Mouse (Mus musculus) small intestine, adult 2 months (tissue): ENCODE data around the gene Pdss2.

ENCODE experiments used
- CTCF ChIP-seq: fragments of 200-500 bp; IDR thresholded peaks from 2 replicates; pipeline ENCODE4 v1.5.1; 2012; ENCODE audit warnings: low read depth, mild to moderate bottlenecking, control low read depth, inconsistent platforms, low read length, moderate library complexity, mixed read lengths; ENCODE audit not compliant: insufficient replicate concordance, insufficient read length; ENCODE audit errors: extremely low read depth
- POLR2A ChIP-seq: fragments of 200-500 bp; IDR thresholded peaks from 2 replicates; pipeline ENCODE4 v1.6.1; 2012; ENCODE audit warnings: low read depth, mild to moderate bottlenecking, control low read depth, inconsistent platforms, low read length, moderate library complexity

DNA sequence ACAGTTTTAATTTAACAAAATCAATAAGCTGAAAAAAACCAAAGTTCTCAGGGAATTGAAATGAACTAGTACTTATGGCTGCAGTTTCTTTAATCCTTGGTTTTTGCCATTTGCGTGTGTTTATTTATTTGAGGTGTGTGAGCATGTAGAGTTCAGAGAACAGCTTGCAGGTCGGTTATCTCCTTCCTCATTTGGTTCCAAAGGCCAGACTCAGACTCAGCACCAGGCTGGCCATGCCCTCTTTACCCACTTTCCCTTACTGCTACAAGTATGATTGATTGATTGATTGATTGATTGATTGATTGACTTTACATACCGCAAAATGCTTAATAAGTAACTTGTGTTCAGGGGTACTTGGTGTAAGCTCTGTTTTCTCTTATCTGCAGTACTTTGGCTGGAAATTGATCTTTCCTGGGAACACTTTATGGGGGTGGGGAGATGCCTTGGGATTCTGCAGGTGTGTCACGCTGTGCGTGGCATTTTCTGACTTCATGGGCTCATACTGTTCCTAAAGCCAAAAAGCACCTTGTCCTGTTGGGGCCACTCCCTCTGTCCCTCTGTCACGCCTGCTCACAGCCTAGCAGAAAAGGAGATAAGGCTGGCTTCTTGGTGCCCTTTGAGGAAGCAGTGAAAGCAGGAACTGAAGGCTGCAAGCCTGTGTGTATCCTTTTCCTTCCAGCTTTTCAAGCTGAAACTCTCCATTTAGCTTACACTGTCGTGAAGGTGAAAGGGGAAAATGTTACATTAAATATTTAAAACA is 91.6 kb downstream of the Pdss2 start:
- TF ChIP-seq CTCF (no peak), POLR2A (no peak)
